Mouse (Mus musculus): ENCODE measurements at regions not wholly inside any gene's neighbourhood (a gene's known extent, or its start where the extent isn't known, plus 50 kb on each side); places are given as distances from the start of the nearest gene placed in this dataset.
A peak's percentile ranks its signal among the peaks of the same experiment; 100 is the strongest.

DNA sequence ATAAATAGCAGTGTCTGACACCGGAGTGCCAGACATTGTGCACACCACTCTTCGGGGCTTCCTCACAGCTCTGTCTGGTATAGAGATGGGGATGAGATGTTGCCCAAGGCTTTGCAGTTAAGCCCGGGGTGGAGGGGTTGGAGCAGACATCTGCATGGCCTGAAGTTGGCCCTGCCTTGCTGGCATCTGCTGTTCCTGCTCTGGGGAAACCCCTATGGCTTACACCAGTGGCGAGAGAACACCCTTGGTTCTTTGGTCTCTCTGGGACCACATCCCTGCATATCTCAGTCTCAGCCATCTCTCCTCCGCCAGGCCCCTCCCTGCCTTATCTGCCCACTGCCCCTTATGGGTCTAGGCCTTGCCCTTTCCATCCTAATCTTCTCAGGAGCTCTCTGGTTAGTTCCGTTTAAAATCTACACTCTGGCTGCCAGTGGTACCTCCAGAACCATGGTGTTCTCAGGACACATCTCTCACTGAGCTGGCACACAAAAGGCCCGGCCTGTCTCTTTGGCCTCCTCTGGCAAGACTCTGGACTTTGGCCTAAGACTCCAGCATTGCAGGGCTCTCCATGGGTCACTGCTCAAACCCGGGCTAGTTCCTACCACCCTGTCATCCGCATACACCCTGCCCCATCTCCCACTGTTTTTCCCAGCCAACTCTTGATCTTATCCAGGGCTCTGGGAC is 123.3 kb upstream of the Id2 start:
- 77% methylated on average over 9 of the region's 9 CpGs for WGBS
- Histone ChIP-seq H3K36me3 (ENCODE audit: insufficient read depth, low read length) (no peaks in the 10 kb centered on the region), H3K9ac (replicated peaks; ENCODE audit: low read depth) (no peak overlapping the region)

DNA sequence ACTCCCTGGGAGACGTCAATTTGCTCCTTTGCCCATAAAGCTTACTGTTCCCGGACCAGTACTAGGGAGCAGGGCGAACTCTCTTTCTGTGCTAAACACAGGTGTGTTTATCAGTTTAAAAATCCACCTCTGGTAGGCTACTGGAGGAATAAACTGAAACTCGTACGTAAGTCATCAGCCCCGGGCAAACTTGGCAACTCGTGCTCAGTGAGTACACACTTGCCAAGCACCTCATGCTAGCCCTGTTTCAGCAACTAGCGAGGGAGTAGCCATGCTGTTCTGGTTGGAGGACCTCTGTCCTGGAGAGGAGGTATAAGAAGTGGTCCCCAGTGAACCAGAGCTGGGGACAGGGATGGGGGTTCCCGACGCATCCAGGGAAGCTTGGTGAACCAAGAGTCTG is 122.6 kb upstream of the Id2 start:
- H3K4me3 ChIP-seq (ENCODE audit: low read depth, low read length), result no peak overlapping the region
- no peak overlapping the region for H3K9ac ChIP-seq (replicated peaks; ENCODE audit: low read depth)
- no peaks in the 10 kb centered on the region for H3K27me3 ChIP-seq (replicated peaks; ENCODE audit: insufficient read depth, low read length)
- H3K4me1 ChIP-seq (ENCODE audit: insufficient read depth, low read depth, low read length), result peaks cover 11% of the 10 kb centered on the region; the same call in 1 of the 2 replicates
- TF ChIP-seq CTCF (IDR thresholded peaks at IDR 0.05) (no peak), EP300 (IDR thresholded peaks at IDR 0.05) (no peak)
- ATAC-seq, result no peak
- no peaks in the 10 kb centered on the region for H3K36me3 ChIP-seq (ENCODE audit: insufficient read depth, low read length)
- WGBS, result 62% methylated on average over 10 of the region's 10 CpGs
- H3K4me2 ChIP-seq (replicated peaks; ENCODE audit: low read depth, low read length), result no peak overlapping the region
- H3K9me3 ChIP-seq (ENCODE audit: low read length), result no peaks in the 10 kb centered on the region
- DNase-seq (ENCODE audit: low spot score), result no peak
- H3K27ac ChIP-seq (ENCODE audit: low read length), result no peak overlapping the region

More for the DNA sequence above, 123.3 kb upstream of the Id2 start:
- H3K27ac ChIP-seq (ENCODE audit: low read length), result no peak overlapping the region
- no peaks in the 10 kb centered on the region for H3K27me3 ChIP-seq (replicated peaks; ENCODE audit: insufficient read depth, low read length)
- H3K4me3 ChIP-seq (ENCODE audit: low read depth, low read length), result no peak overlapping the region
- TF ChIP-seq CTCF (IDR thresholded peaks at IDR 0.05) (no peak), EP300 (IDR thresholded peaks at IDR 0.05) (no peak)
- no peaks in the 10 kb centered on the region for H3K9me3 ChIP-seq (ENCODE audit: low read length)
- no peak overlapping the region for H3K4me2 ChIP-seq (replicated peaks; ENCODE audit: low read depth, low read length)
- H3K4me1 ChIP-seq (ENCODE audit: insufficient read depth, low read depth, low read length), result peaks cover 11% of the 10 kb centered on the region; the same call in 1 of the 2 replicates
- ATAC-seq (no peak), DNase-seq (ENCODE audit: low spot score) (no peak)

DNA sequence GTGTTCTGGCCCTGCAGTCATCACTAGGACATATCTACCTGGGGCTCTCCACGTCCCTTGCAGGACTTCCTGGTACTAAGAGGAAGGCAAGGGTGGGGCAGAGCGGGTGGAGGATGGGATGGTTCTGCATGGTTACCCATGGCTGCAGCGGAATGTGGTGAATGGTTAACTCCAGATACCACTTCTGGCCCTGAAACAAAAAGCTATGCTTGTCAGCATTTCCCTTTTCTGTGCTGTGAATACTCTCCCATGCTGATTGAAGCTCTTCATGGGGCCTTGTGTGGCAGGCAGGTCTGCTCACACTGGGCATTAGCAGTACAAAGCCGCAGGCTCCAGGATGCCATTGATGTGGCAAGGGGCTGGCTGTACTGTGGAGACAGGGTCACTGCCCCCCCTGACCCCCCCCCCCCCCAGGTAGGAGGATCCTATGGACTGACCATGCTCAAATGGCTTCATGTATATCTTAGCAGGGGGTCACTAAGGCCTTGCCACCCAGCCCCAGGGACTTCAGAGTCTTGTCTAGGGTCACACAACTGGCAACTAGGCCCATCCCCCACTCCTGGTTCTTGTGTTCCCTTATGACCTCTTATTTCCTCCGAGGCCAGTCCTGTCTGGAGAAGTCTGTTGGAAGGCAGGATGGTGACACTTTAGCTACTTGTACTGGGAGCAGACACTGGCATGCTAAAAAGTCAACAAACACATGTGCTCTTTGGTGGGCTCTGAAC is 120.0 kb upstream of the Id2 start:
- TF ChIP-seq CTCF (IDR thresholded peaks at IDR 0.05) (no peak), EP300 (IDR thresholded peaks at IDR 0.05) (no peak)
- WGBS, result 61% methylated on average over 5 of the region's 5 CpGs
- H3K27me3 ChIP-seq (replicated peaks; ENCODE audit: insufficient read depth, low read length), result no peaks in the 10 kb centered on the region
- no peak overlapping the region for H3K4me2 ChIP-seq (replicated peaks; ENCODE audit: low read depth, low read length)
- H3K4me3 ChIP-seq (ENCODE audit: low read depth, low read length), result no peak overlapping the region
- 0 out of 2 replicates have a peak overlapping the region, but pooled peaks have one; percentile 23 for H3K27ac ChIP-seq (ENCODE audit: low read length)
- no peaks in the 10 kb centered on the region for H3K9me3 ChIP-seq (ENCODE audit: low read length)
- ATAC-seq (peak; percentile 73), DNase-seq (ENCODE audit: low spot score) (peak; percentile 83)
- H3K36me3 ChIP-seq (ENCODE audit: insufficient read depth, low read length), result no peaks in the 10 kb centered on the region
- no peak overlapping the region for H3K9ac ChIP-seq (replicated peaks; ENCODE audit: low read depth)
- H3K4me1 ChIP-seq (ENCODE audit: insufficient read depth, low read depth, low read length), result peaks cover 11% of the 10 kb centered on the region; the same call in 1 of the 2 replicates

DNA sequence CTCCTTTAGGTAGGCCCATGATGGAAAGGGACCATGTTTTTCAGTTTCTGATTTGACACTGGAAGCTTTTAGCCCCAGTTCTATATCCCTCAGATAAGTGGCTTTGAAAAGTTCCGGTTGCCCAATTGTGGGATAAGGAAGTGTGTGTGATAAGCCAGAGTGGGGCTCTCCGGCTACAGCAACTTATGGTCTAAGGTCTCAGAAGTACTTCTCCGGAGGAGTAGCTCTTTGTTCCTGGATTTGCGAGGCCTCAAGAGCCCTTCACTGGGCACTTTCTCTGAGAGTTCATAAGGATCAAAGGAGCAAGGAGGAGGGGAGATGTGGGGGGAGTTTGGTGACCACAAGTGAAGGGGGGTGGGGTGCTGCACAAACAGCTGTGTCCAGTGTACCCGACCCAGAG is 118.3 kb upstream of the Id2 start:
- H3K27ac ChIP-seq (ENCODE audit: low read length), result no peak overlapping the region
- ATAC-seq, result peak; percentile 86
- peaks cover 11% of the 10 kb centered on the region; the same call in 1 of the 2 replicates for H3K4me1 ChIP-seq (ENCODE audit: insufficient read depth, low read depth, low read length)
- no peak overlapping the region for H3K4me3 ChIP-seq (ENCODE audit: low read depth, low read length)
- DNase-seq (ENCODE audit: low spot score), result peak; percentile 91
- H3K9me3 ChIP-seq (ENCODE audit: low read length), result no peaks in the 10 kb centered on the region
- 52% methylated on average over 5 of the region's 5 CpGs for WGBS
- H3K36me3 ChIP-seq (ENCODE audit: insufficient read depth, low read length), result no peaks in the 10 kb centered on the region
- no peak overlapping the region for H3K9ac ChIP-seq (replicated peaks; ENCODE audit: low read depth)
- peak; percentile 96 for TF ChIP-seq EP300 (IDR thresholded peaks at IDR 0.05)
- no peak for TF ChIP-seq CTCF (IDR thresholded peaks at IDR 0.05)
- H3K4me2 ChIP-seq (replicated peaks; ENCODE audit: low read depth, low read length), result no peak overlapping the region
- H3K27me3 ChIP-seq (replicated peaks; ENCODE audit: insufficient read depth, low read length), result no peaks in the 10 kb centered on the region

GRCm38 (mm10) chr12:25213782-25214478 is 117.0 kb upstream of the Id2 start:
- Histone ChIP-seq H3K4me3 (ENCODE audit: low read depth, low read length) (no peak overlapping the region), H3K9ac (replicated peaks; ENCODE audit: low read depth) (no peak overlapping the region), H3K9me3 (ENCODE audit: low read length) (no peaks in the 10 kb centered on the region), H3K27me3 (replicated peaks; ENCODE audit: insufficient read depth, low read length) (no peaks in the 10 kb centered on the region), H3K36me3 (ENCODE audit: insufficient read depth, low read length) (no peaks in the 10 kb centered on the region), H3K4me2 (replicated peaks; ENCODE audit: low read depth, low read length) (no peak overlapping the region), H3K4me1 (ENCODE audit: insufficient read depth, low read depth, low read length) (peaks cover 12% of the 10 kb centered on the region; the same call in 1 of the 2 replicates), H3K27ac (ENCODE audit: low read length) (no peak overlapping the region)
- ATAC-seq (no peak), DNase-seq (ENCODE audit: low spot score) (peak; percentile 18)
- no peak for TF ChIP-seq EP300 (IDR thresholded peaks at IDR 0.05)
- no peak for TF ChIP-seq CTCF (IDR thresholded peaks at IDR 0.05)
- 72% methylated on average over 11 of the region's 11 CpGs for WGBS

- ATAC-seq, result no peak
- Histone ChIP-seq H3K27me3 (replicated peaks; ENCODE audit: insufficient read depth, low read length) (no peaks in the 10 kb centered on the region), H3K4me3 (ENCODE audit: low read depth, low read length) (no peak overlapping the region), H3K9ac (replicated peaks; ENCODE audit: low read depth) (no peak overlapping the region), H3K9me3 (ENCODE audit: low read length) (no peaks in the 10 kb centered on the region), H3K27ac (ENCODE audit: low read length) (no peak overlapping the region), H3K4me2 (replicated peaks; ENCODE audit: low read depth, low read length) (no peak overlapping the region), H3K4me1 (ENCODE audit: insufficient read depth, low read depth, low read length) (peaks cover 6% of the 10 kb centered on the region; the same call in 1 of the 2 replicates), H3K36me3 (ENCODE audit: insufficient read depth, low read length) (no peaks in the 10 kb centered on the region)
- no peak for DNase-seq (ENCODE audit: low spot score)
- WGBS, result 85% methylated on average over 6 of the region's 6 CpGs
- TF ChIP-seq EP300 (IDR thresholded peaks at IDR 0.05) (no peak), CTCF (IDR thresholded peaks at IDR 0.05) (no peak)
These were observed 114.4 kb upstream of the Id2 start for GRCm38 (mm10) chr12:25211331-25211730.

All from lung, postnatal 0 days (tissue).